Comparison of ENCODE assay signal across 11 mouse cellular contexts in genomic region chr15:25358680-25359097, GRCm38 (mm10). TPM values are rescaled to one million over a fixed set of nuclear protein-coding genes. Genes with fewer than 3 reads are reported as not detected.
DNase-seq lines count a peak whose midpoint lies in the region; ATAC-seq and TF ChIP-seq lines count a peak whose summit lies in the region.
"Had no signal": no experiment of that assay in that cellular context is flagged by ENCODE, and none has a peak within 500 bp of the region (broad histone marks: within the 10 kb centered on the region; RNA-seq: fewer than 3 reads in every experiment).

No protein-coding gene starts in this region.

- H3K9me3 ChIP-seq in midbrain, embryonic 12.5 days, result no peaks in the 10 kb centered on the region

- H3K27ac ChIP-seq in midbrain, embryonic 12.5 days (replicated peaks), result no peak overlapping the region
- H3K27ac ChIP-seq: macrophage had no signal

- DNase-seq in heart, postnatal 4 days, result peak; percentile 13
- DNase-seq in heart, adult 9 months (ENCODE audit: low spot score in 2 of 2), result no peak
- peak; percentile 92 for DNase-seq in A20 (ENCODE audit: low read depth, low spot score)
- DNase-seq in brain, adult 2 months (ENCODE audit: low read depth, low spot score), result peak; percentile 91
- no peak for DNase-seq in thymus, adult 18-20 months
- no peak for DNase-seq in layer of hippocampus, adult 11-12 months (ENCODE audit: low spot score)
- no peak for DNase-seq in lung, adult 2 months
- DNase-seq: cerebellum, adult 2 months had no signal

- no peak overlapping the region for H3K9ac ChIP-seq in midbrain, embryonic 12.5 days (replicated peaks)

- peak overlapping the region; percentile 36 for H3K4me2 ChIP-seq in midbrain, embryonic 12.5 days (replicated peaks)

- no peak for TF ChIP-seq CTCF in lung, adult 2 months (IDR thresholded peaks at IDR 0.05; ENCODE audit: insufficient read depth, low read length)

- H3K27me3 ChIP-seq in midbrain, embryonic 12.5 days, result no peaks in the 10 kb centered on the region

- TF ChIP-seq POLR2A in lung, adult 2 months (IDR thresholded peaks at IDR 0.05; ENCODE audit: borderline replicate concordance, extremely low read depth, low read depth, low read length), result no peak

- 38% methylated on average over 14 of the region's 14 CpGs for WGBS in midbrain, embryonic 12.5 days
- 56% methylated on average over 14 of the region's 14 CpGs for WGBS in lung, adult 2 months

- H3K4me1 ChIP-seq in midbrain, embryonic 12.5 days, result peaks cover 26% of the 10 kb centered on the region
- no peaks in the 10 kb centered on the region; the same call in 1 of the 2 replicates for H3K4me1 ChIP-seq in lung, adult 2 months (ENCODE audit: control insufficient read depth, insufficient read depth, low read length)

- H3K36me3 ChIP-seq in midbrain, embryonic 12.5 days, result peaks cover 7% of the 10 kb centered on the region

- H3K4me3 ChIP-seq in midbrain, embryonic 12.5 days, result no peak overlapping the region
- no peak overlapping the region for H3K4me3 ChIP-seq in lung, adult 2 months (replicated peaks; ENCODE audit: extremely low read depth, low read depth, low read length)

- ATAC-seq in midbrain, embryonic 12.5 days (ENCODE audit: low FRiP score, low read depth), result peak; percentile 66
- ATAC-seq: inflammation-experienced regulatory T-cells, adult 6 months had no signal

RNA-seq across cellular contexts. Expression of gene Basp1, which starts 54.9 kb away (rescaled TPM):
- total RNA-seq in heart, postnatal 4 days (2021), result 10 to 100 TPM; 13.7 to 15.5 TPM
- 256 and 292 TPM in 2 replicates for polyA plus RNA-seq in midbrain, embryonic 12.5 days (2016; fragmentation: Nextera tagmentation; extraction: Ambion mirVana)
- 4.9 TPM in 2 replicates for polyA plus RNA-seq in lung, adult 2 months (2012; rRNA removed)

Comparison
In these comparisons a context has a peak if more than half of its experiments do, and no peak if none do; other contexts are left out.
1. DNase-seq: peak in heart, postnatal 4 days (single experiment), A20 (single experiment) and brain, adult 2 months (single experiment); none in heart, adult 9 months (0 of 2), thymus, adult 18-20 months (0 of 2), layer of hippocampus, adult 11-12 months (single experiment) and lung, adult 2 months (single experiment).
2. RNA of gene Basp1, which starts 54.9 kb away (polyA plus RNA-seq): 256 to 292 TPM in midbrain, embryonic 12.5 days; 4.9 TPM in lung, adult 2 months; every median in the first group is over 10 times any median in the second.